Comparison of ENCODE assay signal across 11 mouse cellular contexts in the genomic region with DNA sequence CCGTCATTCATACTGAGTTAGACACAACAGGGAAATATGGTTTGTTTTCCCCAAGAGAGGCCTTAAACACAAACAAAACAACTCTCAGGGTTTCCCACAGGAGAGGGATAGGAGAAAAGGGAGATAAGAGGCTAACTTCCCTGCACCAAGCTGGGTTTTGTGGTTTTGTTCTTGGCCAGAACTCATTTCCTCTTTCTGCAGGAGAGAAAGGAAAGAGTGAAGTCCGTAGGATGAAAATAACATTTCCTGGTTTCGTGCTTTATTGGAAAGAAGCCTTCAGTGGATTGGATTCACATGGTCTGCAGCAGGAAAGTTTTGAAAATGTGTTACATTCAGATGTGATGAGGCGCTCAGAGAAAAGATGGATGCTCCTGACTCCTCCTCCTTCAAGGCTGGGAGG.
A peak's percentile ranks its signal among the peaks of the same experiment; 100 is the strongest.
DNase-seq lines count a peak whose midpoint lies in the region; ATAC-seq and TF ChIP-seq lines count a peak whose summit lies in the region.
"Had no signal": no experiment of that assay in that cellular context is flagged by ENCODE, and none has a peak within 500 bp of the region (broad histone marks: within the 10 kb centered on the region; RNA-seq: fewer than 3 reads in every experiment).

No protein-coding gene starts in this region.

- H3K9ac ChIP-seq in kidney, postnatal 0 days (ENCODE audit: low read depth, low read length), result no peak overlapping the region
- H3K9ac ChIP-seq in intestine, embryonic 16.5 days (ENCODE audit: low read depth, low read length), result no peak overlapping the region
- H3K9ac ChIP-seq: neural tube, embryonic 12.5 days had no signal

- peaks cover 13% of the 10 kb centered on the region for H3K4me1 ChIP-seq in kidney, postnatal 0 days (replicated peaks; ENCODE audit: insufficient read depth, low read length)
- H3K4me1 ChIP-seq in brown adipose tissue, adult 24 weeks (ENCODE audit: control insufficient read depth, insufficient read depth, insufficient read length, low read length), result peaks cover 28% of the 10 kb centered on the region
- H3K4me1 ChIP-seq in embryonic fibroblast, embryonic 13.5 days (ENCODE audit: control insufficient read depth, insufficient read depth, low read length), result peaks cover 8% of the 10 kb centered on the region
- peaks cover 36% of the 10 kb centered on the region for H3K4me1 ChIP-seq in intestine, embryonic 16.5 days (ENCODE audit: control insufficient read depth, insufficient read depth, low read length)

- no peak overlapping the region for H3K4me2 ChIP-seq in kidney, postnatal 0 days (ENCODE audit: low read length)
- H3K4me2 ChIP-seq in intestine, embryonic 16.5 days (ENCODE audit: low read depth, low read length), result no peak overlapping the region
- H3K4me2 ChIP-seq: neural tube, embryonic 12.5 days had no signal

- DNase-seq in kidney, postnatal 0 days (ENCODE audit: low spot score), result peak; percentile 60
- DNase-seq in kidney, adult 8-10 months, result no peak
- DNase-seq in embryo, embryonic 9.5 days (ENCODE audit: extremely low spot score), result no peak
- no peak for DNase-seq in left cerebral cortex, postnatal 10 days (ENCODE audit: extremely low spot score in 1 of 2, low spot score in 2 of 2)
- DNase-seq: cerebellum, adult 9-11 months; thymus, postnatal 14 days had no signal

- TF ChIP-seq POLR2A in embryonic fibroblast, embryonic 13.5 days (IDR thresholded peaks at IDR 0.05; ENCODE audit: low read depth, low read length), result no peak

- WGBS in kidney, postnatal 0 days, result 55% methylated on average over 4 of the region's 4 CpGs
- WGBS in intestine, embryonic 16.5 days, result 50% methylated on average over 4 of the region's 4 CpGs

- intact Hi-C loops in left cerebral cortex, postnatal 10 days (cut with DNase I), result no loop called here

- no peak overlapping the region for H3K4me3 ChIP-seq in kidney, postnatal 0 days (replicated peaks; ENCODE audit: low read depth, low read length)
- no peak overlapping the region for H3K4me3 ChIP-seq in brown adipose tissue, adult 24 weeks (ENCODE audit: insufficient read depth, low read depth, low read length)
- H3K4me3 ChIP-seq in embryonic fibroblast, embryonic 13.5 days (ENCODE audit: insufficient read depth, low read length), result no peak overlapping the region
- no peak overlapping the region for H3K4me3 ChIP-seq in intestine, embryonic 16.5 days (ENCODE audit: low read length)
- H3K4me3 ChIP-seq: megakaryocyte, embryonic 14.5 days; neural tube, embryonic 12.5 days had no signal

- no peak for ATAC-seq in kidney, postnatal 0 days (replicated peaks; ENCODE audit: low FRiP score, low read depth)
- ATAC-seq in intestine, embryonic 16.5 days, result 0 out of 2 replicates have a peak, but pooled peaks have one; percentile 22

- TF ChIP-seq CTCF in kidney, postnatal 0 days (IDR thresholded peaks at IDR 0.05; ENCODE audit: low read depth), result no peak
- no peak for TF ChIP-seq CTCF in embryonic fibroblast, embryonic 13.5 days (IDR thresholded peaks at IDR 0.05; ENCODE audit: borderline replicate concordance, insufficient read depth, low read length)

- H3K27ac ChIP-seq in kidney, postnatal 0 days, result peak overlapping the region; percentile 71
- H3K27ac ChIP-seq in brown adipose tissue, adult 24 weeks (replicated peaks; ENCODE audit: low read depth, low read length), result peak overlapping the region; percentile 33; the same call in 1 of the 2 replicates
- H3K27ac ChIP-seq in embryonic fibroblast, embryonic 13.5 days (ENCODE audit: insufficient read depth, low read length), result peak overlapping the region; percentile 34; the same call in 1 of the 2 replicates
- peak overlapping the region; percentile 19 for H3K27ac ChIP-seq in intestine, embryonic 16.5 days (ENCODE audit: low read length)
- H3K27ac ChIP-seq: neural tube, embryonic 12.5 days had no signal

- no peaks in the 10 kb centered on the region for H3K27me3 ChIP-seq in kidney, postnatal 0 days (ENCODE audit: insufficient read depth, low read length)
- no peaks in the 10 kb centered on the region for H3K27me3 ChIP-seq in intestine, embryonic 16.5 days (replicated peaks; ENCODE audit: control insufficient read depth, insufficient read depth, low read length)
- H3K27me3 ChIP-seq: megakaryocyte, embryonic 14.5 days; neural tube, embryonic 12.5 days had no signal

- no peaks in the 10 kb centered on the region for H3K9me3 ChIP-seq in kidney, postnatal 0 days (replicated peaks; ENCODE audit: low read length)
- no peaks in the 10 kb centered on the region for H3K9me3 ChIP-seq in intestine, embryonic 16.5 days (ENCODE audit: control insufficient read depth, low read length)
- H3K9me3 ChIP-seq: megakaryocyte, embryonic 14.5 days; neural tube, embryonic 12.5 days had no signal

- H3K36me3 ChIP-seq in kidney, postnatal 0 days (ENCODE audit: insufficient read depth, low read length), result no peaks in the 10 kb centered on the region
- no peaks in the 10 kb centered on the region for H3K36me3 ChIP-seq in intestine, embryonic 16.5 days (ENCODE audit: control insufficient read depth, insufficient read depth, low read length)
- H3K36me3 ChIP-seq: neural tube, embryonic 12.5 days had no signal

Comparison
In these comparisons a context has a peak if more than half of its experiments do, and no peak if none do; other contexts are left out.
1. H3K27ac ChIP-seq: peak in every context shown above with its lines; median percentile 71 in kidney, postnatal 0 days; 34 in embryonic fibroblast, embryonic 13.5 days; 33 in brown adipose tissue, adult 24 weeks; 19 in intestine, embryonic 16.5 days.